Mouse (Mus musculus) kidney, postnatal 25 days (tissue): ENCODE measurements around the gene Adamts2.

Source experiments
- DNase-seq, 2 experiments: peaks; one replicate each; pipeline ENCODE4 v3.0.0; 2021; ENCODE audit warnings: mixed read lengths in 2 of 2

The Adamts2 gene

DNA sequence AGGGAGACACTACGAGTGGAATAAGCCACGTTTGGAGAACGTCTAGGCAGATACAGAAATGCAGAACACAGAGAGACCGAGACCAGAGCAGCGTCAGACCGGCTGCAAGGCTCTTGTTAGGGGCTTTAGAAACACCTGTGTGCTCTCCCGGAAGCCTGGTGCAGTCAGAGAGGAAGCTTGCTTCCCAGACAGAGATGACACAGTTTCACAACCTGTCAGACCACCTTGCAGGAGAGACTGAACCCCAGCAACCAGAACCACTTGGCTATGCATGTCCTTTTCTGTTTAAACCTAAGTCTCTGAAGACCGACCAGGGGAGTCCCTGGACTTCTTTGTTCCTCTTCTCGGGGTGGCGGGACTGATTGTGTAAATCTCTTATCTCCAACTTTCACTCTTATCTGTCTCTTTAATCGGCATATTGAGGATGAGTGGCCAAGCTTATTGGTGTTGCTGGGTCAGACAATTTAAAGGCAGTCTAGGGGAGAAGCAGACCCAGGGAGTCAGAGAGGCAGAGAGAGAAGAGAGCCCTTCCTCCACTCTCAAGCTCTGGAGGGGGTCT lies 248.4 kb downstream of the Adamts2 start, which contains the start of gene Grm6:
Gene Grm6, plus strand, starts transcription at position 509 of the 559 bp plus-strand sequence.
- DNase-seq, result no peak

DNA sequence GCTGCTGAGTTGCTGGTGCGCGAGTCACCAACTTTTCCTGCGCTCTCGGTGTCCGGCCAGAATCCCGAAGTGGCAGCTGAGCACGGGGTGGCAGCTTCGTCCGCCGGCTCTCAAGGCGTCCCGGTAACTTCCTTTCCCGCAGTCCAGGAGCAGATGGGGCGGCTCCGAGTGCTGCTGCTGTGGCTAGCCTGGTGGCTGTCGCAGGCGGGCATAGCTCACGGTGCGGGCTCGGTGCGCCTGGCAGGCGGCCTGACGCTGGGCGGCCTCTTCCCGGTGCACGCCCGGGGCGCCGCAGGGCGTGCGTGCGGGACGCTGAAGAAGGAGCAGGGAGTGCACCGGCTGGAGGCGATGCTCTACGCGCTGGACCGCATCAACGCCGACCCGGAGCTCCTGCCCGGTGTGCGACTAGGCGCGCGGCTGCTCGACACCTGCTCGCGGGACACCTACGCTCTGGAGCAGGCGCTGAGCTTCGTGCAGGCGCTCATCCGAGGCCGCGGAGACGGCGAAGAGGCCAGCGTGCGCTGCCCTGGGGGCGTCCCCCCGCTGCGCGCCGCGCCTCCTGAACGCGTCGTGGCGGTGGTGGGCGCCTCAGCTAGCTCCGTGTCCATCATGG lies 249.2 kb downstream of the Adamts2 start:
- DNase-seq, result peak in 1 of 2 experiments; percentile 9
